Mouse (Mus musculus): ENCODE data around the gene Aar2. TPM values are rescaled to one million over a fixed set of nuclear protein-coding genes. Genes with fewer than 3 reads are reported as not detected.

The Aar2 gene
- total and polyA plus RNA-seq, 3 experiments, result 18.4 to 26.1 (median 23.8) TPM

GRCm38 (mm10) chr2:156540991-156541390, 6.4 kb upstream of the Aar2 start:
- in situ Hi-C loops (cut with MboI; ENCODE audit: low pct_ligation_motif_present, low pct_unique_long_range_greater_than_20kb, low sequenced_read_pairs) (no loop called here), dilution Hi-C loops (cut with MboI; ENCODE audit: extremely low pct_ligation_motif_present, extremely low pct_unique_long_range_greater_than_20kb, low sequenced_read_pairs) (no loop called here)
- Histone ChIP-seq H3K27me3 (replicated peaks) (peaks cover 28% of the 10 kb centered on the region), H3K4me2 (ENCODE audit: insufficient read depth, low read depth, poor library complexity, severe bottlenecking) (no peak overlapping the region), H3K4me1 (ENCODE audit: control insufficient read depth in 1 of 2, insufficient read depth in 2 of 2) (peaks cover 9 to 13% of the 10 kb centered on the region in 2 experiments), H3K9ac (ENCODE audit: insufficient read depth, low read depth) (no peak overlapping the region), H3K9me3 (replicated peaks; ENCODE audit: low read length) (no peaks in the 10 kb centered on the region), H3K79me2 (replicated peaks; ENCODE audit: control insufficient read depth, extremely low read depth, insufficient read depth, poor library complexity, severe bottlenecking) (no peaks in the 10 kb centered on the region), H3K4me3 (replicated peaks in 1 of 3; ENCODE audit: low read depth in 2 of 3, low read length in 2 of 3, poor library complexity in 1 of 3) (no peak overlapping the region), H3K36me3 (replicated peaks in 1 of 2; ENCODE audit: control insufficient read depth in 1 of 2, insufficient read depth in 1 of 2, low read length in 1 of 2) (no peaks in the 10 kb centered on the region), H3K27ac (ENCODE audit: insufficient read depth, low read depth) (no peak overlapping the region)
- no peak for DNase-seq (ENCODE audit: extremely low read depth)
- TF ChIP-seq CTCF (conservative IDR thresholded peaks at IDR 0.05 in 1 of 2, IDR thresholded peaks at IDR 0.05 in 1 of 2; ENCODE audit: low read depth in 2 of 2, low read length in 2 of 2) (peak in 1 of 2 experiments; percentile 26; a peak in 2 of 4 replicates), GABPA (IDR thresholded peaks at IDR 0.05; ENCODE audit: insufficient replicate concordance, low read depth, low read length) (no peak)

GRCm38 (mm10) chr2:156542410-156542809, 5.0 kb upstream of the Aar2 start:
- dilution Hi-C loops (cut with MboI; ENCODE audit: extremely low pct_ligation_motif_present, extremely low pct_unique_long_range_greater_than_20kb, low sequenced_read_pairs), result no loop called here
- Histone ChIP-seq H3K27ac (ENCODE audit: insufficient read depth, low read depth) (no peak overlapping the region), H3K9me3 (replicated peaks; ENCODE audit: low read length) (no peaks in the 10 kb centered on the region), H3K9ac (ENCODE audit: insufficient read depth, low read depth) (no peak overlapping the region), H3K4me1 (ENCODE audit: control insufficient read depth in 1 of 2, insufficient read depth in 2 of 2) (peaks cover 12 to 13% of the 10 kb centered on the region in 2 experiments), H3K27me3 (replicated peaks) (peaks cover 15% of the 10 kb centered on the region), H3K79me2 (replicated peaks; ENCODE audit: control insufficient read depth, extremely low read depth, insufficient read depth, poor library complexity, severe bottlenecking) (no peaks in the 10 kb centered on the region), H3K36me3 (replicated peaks in 1 of 2; ENCODE audit: control insufficient read depth in 1 of 2, insufficient read depth in 1 of 2, low read length in 1 of 2) (no peaks in the 10 kb centered on the region), H3K4me3 (replicated peaks in 1 of 3; ENCODE audit: low read depth in 2 of 3, low read length in 2 of 3, poor library complexity in 1 of 3) (no peak overlapping the region), H3K4me2 (ENCODE audit: insufficient read depth, low read depth, poor library complexity, severe bottlenecking) (no peak overlapping the region)
- no peak for TF ChIP-seq USF1 (IDR thresholded peaks at IDR 0.05; ENCODE audit: low read depth, low read length)
- TF ChIP-seq POLR2AphosphoS2 (IDR thresholded peaks at IDR 0.05; ENCODE audit: low read depth, low read length), result no peak
- TF ChIP-seq BHLHE40 (IDR thresholded peaks at IDR 0.05; ENCODE audit: low read depth, low read length), result no peak
- no peak for TF ChIP-seq NRF1 (IDR thresholded peaks at IDR 0.05; ENCODE audit: low read depth, low read length)
- no peak for TF ChIP-seq IRF4 (IDR thresholded peaks at IDR 0.05; ENCODE audit: low read depth, low read length)
- no peak for TF ChIP-seq JUND (conservative IDR thresholded peaks at IDR 0.05; ENCODE audit: low read depth, low read length)
- TF ChIP-seq RAD21 (IDR thresholded peaks at IDR 0.05; ENCODE audit: low read depth, low read length), result no peak
- TF ChIP-seq MYC (IDR thresholded peaks at IDR 0.05; ENCODE audit: low read depth, low read length), result no peak
- TF ChIP-seq E2F4 (IDR thresholded peaks at IDR 0.05; ENCODE audit: insufficient replicate concordance, low read depth, low read length), result no peak
- TF ChIP-seq NELFE (IDR thresholded peaks at IDR 0.05; ENCODE audit: low read depth, low read length), result no peak
- no peak for TF ChIP-seq ZNF384 (IDR thresholded peaks at IDR 0.05; ENCODE audit: low read depth, low read length)
- no peak for TF ChIP-seq GABPA (IDR thresholded peaks at IDR 0.05; ENCODE audit: insufficient replicate concordance, low read depth, low read length)
- no peak for TF ChIP-seq MXI1 (IDR thresholded peaks at IDR 0.05; ENCODE audit: low read depth, low read length)
- TF ChIP-seq UBTF (IDR thresholded peaks at IDR 0.05; ENCODE audit: low read depth, low read length), result no peak
- in situ Hi-C loops (cut with MboI; ENCODE audit: low pct_ligation_motif_present, low pct_unique_long_range_greater_than_20kb, low sequenced_read_pairs), result no loop called here
- DNase-seq (ENCODE audit: extremely low read depth), result no peak
